Mouse (Mus musculus) T-helper 2 cell (primary cell): Measurements from ENCODE around the gene Simc1.
"Not testable (repeated sequence)": the region's sequence is repeated elsewhere in the genome, so short reads cannot be mapped to it uniquely, and the experiment has no call there.

Experiments
- in situ Hi-C: fragments of 300-600 bp; cut with MboI, MseI; formaldehyde crosslinking; loops from one replicate; pipeline ENCODE4 v1.15.1; 2025; ENCODE audit warnings: high pct_unique_total_duplicates

Gene Simc1

GRCm38 (mm10) chr13:54503604-54504521, at the start of gene Simc1:
TSS of gene Simc1 (plus strand) at chr13:54503779.
- in situ Hi-C loops = no loop called here

- in situ Hi-C loops = no loop called here
Observed at GRCm38 (mm10) chr13:54457062-54457461, 46.5 kb upstream of the Simc1 start.

GRCm38 (mm10) chr13:54459282-54459681, 44.3 kb upstream of the Simc1 start:
- in situ Hi-C loops = no loop called here

DNA sequence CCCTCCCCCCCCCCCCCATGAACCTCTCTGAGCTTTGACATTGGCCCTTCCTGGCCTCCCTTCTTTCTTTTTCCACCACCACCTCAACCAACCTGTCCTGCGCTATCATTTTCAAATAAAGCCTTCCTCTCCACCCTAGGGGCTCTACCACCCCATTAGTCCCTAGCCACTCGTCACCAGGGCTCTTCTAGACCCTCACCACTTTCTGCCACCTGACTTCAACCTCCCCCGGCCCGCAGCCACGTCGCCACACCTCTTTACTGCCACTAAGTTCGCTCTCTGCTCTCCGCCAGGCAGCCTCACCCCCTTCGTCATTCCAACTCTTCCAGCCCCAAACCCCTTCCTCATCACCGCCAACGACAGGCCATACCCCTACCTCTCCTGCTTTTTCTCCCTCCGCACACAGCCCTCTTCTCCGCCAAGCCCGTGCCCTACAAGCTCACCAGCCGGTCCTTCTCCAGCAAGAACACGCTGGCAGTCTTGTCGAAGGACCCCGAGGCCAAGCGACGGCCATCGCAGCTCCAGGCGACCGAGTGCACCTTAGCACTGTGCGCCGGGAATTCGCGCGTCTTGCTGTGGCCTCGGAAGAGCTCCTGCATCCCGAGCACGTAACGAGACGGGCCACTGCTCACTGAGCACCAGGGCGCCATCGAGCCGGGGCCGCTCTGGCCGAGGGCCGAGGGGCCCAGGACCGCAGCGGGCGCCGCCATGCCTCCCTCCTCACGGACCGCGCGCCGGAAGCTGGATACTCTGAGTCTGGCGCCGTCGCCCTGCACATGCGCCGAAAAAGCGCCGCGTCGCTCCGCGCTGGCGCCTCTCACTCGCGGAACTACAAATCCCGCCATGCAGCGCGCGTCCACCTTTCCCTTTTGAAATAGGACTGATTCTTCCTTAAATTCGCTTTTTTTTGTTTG, 35.2 kb upstream of the Simc1 start, which contains the start of gene Thoc3:
Thoc3 (minus strand) TSS at position 752 of the 914 bp plus-strand sequence.
- in situ Hi-C loops = no loop called here

- in situ Hi-C loops = no loop called here
Observed at GRCm38 (mm10) chr13:54469012-54469354, 34.6 kb upstream of the Simc1 start.

DNA sequence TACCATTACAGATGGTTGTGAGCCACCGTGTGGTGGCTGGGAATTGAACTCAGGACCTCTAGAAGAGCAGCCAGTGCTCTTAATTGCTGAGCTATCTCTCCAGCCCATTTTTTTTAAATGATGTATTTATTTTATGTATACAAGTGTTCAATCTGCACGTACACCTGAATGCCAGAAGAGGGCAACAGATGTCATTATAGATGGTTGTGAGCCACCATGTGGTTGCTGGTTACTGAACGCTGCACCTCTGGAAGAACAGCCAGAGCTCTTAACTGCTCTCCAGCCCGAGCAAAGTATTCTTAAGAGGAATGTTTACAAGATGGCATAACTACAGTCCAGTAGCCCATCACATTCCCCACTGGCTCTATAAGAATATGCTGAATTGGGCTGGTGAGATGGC, 31.6 kb upstream of the Simc1 start:
- in situ Hi-C loops = no loop called here

DNA sequence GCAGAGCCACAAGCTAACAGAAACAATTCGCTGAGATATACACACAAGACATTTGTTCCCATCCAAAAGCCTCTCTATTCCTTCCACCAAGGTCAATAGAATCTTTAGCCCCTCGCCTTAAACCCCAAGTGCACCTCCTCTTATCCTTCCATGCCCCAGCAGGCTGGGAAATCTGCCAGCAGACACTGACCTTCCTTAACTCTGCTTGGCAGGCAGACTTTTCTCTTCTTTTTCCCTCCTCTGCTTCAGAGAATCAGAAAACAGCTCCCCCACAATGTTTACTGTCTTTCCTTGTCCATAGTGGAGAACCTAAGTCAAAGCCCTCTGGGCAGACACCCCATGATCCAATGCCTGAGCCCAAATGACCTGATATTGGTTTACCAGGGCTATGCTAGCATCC, 28.6 kb upstream of the Simc1 start:
- in situ Hi-C loops = no loop called here

GRCm38 (mm10) chr13:54475702-54476101, 27.9 kb upstream of the Simc1 start:
- in situ Hi-C loops = no loop called here

- in situ Hi-C loops = no loop called here
Observed at GRCm38 (mm10) chr13:54479286-54479685, 24.3 kb upstream of the Simc1 start.

DNA sequence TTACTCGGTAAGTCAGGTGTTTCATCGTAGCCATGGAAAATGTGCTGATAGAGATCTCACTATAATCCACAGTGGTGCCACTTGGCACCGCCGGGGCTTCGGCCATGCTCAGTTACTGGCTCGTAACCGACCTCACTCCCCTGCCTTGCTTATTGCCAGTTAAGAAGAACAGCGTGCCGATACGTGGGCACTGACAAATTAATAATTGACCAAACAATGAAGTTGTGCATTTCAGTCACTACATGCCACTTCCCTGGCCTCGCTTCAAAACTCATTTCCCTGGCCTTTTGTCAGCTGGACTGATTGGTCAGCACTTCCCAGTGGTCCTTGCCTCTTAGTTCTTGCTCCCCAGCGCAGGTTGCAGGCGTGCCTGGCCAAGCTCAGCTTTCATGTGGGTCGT, 22.1 kb upstream of the Simc1 start:
- in situ Hi-C loops = no loop called here

DNA sequence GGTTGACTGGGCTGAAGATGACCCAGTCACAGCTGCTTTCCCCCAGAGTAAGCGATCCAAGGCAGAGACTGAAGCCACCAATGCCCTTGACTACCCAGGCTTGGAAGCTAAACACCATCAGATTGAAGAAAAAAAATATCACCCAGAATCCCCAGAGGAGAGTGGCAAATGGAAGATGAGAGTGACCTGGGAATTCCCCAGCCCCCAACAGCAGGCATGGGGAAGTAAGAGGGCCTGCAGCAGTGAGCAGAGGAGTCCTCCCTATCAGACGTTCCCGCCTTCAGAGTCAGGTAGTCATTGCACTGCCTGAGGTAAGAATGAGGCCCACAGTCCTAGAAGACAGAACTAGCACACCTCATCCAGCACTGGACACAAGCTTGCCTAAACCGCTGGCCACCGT, 13.2 kb upstream of the Simc1 start:
- in situ Hi-C loops = no loop called here

GRCm38 (mm10) chr13:54491381-54491780, 12.2 kb upstream of the Simc1 start:
- in situ Hi-C loops = no loop called here

GRCm38 (mm10) chr13:54499551-54499950, 4.0 kb upstream of the Simc1 start:
- in situ Hi-C loops = not testable (repeated sequence)

GRCm38 (mm10) chr13:54501352-54501751, 2.2 kb upstream of the Simc1 start:
- in situ Hi-C loops = no loop called here

DNA sequence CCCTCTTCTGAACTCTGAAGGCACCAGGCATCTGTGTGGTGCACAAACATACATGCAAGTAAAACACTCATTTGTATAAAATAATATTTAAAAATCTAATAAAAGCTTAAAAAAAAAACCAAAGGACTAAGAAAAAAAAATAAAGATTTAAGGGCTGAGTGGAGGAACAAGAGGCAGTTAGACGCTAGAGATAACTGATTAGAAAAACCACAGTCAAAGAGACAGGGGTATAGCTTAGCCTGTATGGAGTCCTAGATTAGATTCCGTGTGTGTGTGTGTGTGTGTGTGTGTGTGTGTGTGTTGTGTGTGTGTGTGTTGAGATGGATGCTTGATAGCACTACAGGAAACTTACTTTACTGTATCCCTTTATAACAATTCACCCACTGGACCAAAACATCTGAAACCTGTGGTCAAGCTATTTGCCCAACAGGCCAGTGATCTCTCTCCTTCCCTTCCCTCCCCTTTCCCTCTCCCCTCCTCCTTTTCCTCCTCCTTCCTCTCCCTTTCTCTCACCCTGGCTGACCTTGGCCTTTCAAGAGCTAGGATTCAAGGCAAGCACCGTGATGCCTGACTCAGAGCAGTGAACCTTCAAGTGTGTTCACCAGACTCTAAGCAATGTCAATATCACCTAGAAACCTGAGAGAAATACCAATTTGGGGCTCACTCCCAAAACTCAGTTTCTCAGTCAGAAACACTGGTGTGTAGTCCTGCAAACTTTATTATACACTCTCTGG, 1.5 kb upstream of the Simc1 start:
- in situ Hi-C loops = no loop called here

GRCm38 (mm10) chr13:54503278-54503603, 338 bp upstream of the Simc1 start:
- in situ Hi-C loops = no loop called here

DNA sequence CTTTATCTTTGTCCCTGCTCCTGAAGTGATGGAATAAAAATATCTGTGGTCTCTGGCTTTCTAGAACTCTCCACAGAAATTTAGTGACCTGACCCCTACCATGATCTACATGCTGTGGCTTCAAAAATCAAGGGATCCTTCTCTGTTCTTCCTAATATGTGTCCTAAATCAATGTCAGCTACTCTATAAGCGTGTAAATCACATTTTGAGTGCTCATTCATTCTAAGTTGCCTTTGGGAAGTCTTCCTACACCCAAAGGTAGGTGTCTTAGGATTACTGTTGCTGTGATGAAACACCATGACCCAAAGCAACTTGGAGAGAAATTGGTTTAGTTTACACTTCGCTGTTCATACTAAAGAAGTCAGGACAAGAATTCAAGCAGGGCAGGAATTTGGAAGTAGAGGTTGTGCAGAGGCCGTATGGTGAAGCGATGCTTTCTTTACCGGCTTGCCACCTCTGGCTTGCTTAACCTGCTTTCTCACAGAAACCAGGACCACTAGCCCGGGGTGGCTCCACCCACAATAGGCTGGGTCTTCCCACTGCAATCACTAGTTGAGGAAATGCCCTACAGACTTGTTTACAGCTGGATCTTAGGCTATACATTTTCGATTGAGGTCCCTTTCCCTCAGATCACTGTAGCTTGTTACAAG, 1.2 kb downstream of the Simc1 start:
- in situ Hi-C loops = no loop called here

DNA sequence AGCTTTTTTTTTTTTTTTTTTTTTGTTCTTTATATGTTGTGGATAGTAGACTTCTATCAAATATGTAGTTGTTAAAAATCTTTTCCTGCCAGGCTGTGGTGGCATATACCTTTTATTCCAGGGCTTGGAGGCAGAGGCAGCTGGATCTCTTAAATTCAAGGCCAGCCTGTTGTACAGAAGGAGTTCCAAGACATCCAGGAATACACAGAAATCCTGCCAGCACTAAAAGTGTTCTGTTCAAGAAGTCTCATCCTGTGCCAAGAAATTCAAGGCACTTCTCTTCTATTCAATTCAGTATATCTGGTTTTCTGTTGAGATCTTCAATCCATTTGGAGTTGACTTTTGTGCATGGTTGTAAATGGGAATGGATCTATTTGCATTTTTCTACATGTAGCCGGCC, 2.3 kb downstream of the Simc1 start:
- in situ Hi-C loops = no loop called here

DNA sequence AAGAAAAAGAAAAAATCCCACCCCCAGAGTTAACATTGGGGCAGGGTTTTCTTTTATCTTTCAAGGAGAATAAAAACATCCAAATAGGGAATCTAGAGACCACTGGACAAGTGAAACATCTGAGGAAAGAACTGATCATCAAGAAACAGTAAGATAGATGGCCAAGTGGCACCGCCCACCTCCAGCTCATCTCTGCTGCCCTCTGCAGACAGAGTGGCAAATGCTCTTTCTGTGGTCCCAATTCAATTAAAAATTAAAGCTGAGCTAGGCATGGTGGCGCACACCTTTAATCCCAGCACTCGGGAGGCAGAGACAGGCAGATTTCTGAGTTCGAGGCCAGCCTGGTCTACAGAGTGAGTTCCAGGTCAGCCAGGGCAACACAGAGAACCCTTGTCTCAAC, 16.6 kb downstream of the Simc1 start:
- in situ Hi-C loops = no loop called here

DNA sequence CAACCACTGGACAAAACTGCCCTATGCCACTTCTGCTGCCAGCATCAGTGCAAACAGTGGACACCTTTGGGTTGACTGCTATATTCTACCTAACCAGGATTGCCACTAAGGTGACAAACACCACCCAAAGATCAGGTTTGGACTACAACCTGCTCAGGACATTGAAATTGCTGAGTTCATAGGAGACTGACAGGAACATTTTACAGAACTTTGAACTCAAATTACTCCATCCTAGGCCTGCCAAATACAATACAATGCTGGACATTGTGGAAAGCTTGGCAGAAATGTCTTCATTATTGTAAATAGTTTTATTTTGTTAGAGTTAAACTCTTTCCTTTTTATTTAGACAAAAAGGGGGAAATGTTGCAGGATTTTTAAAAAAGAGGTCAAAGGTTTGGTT, 17.6 kb downstream of the Simc1 start:
- in situ Hi-C loops = no loop called here

- in situ Hi-C loops = no loop called here
Observed at GRCm38 (mm10) chr13:54527140-54527539, 23.6 kb downstream of the Simc1 start.
